Mouse (Mus musculus): ENCODE measurements around the gene Mmgt1. TPM values are rescaled to one million over a fixed set of nuclear protein-coding genes. Genes with fewer than 3 reads are reported as not detected.

Mmgt1 gene
- polyA plus RNA-seq (2012; rRNA removed) = 9.3 and 9.4 TPM in 2 replicates

- WGBS = 2% methylated on average over 44 of the region's 44 CpGs
- H3K36me3 ChIP-seq (ENCODE audit: control insufficient read depth, insufficient read depth, low read length) = no peaks in the 10 kb centered on the region
- peak within 1 kb of the TSS; percentile 97 for H3K4me3 ChIP-seq (ENCODE audit: control insufficient read depth, insufficient read depth, low read length)
- no peak for TF ChIP-seq POLR2A (IDR thresholded peaks at IDR 0.05; ENCODE audit: control insufficient read depth, extremely low read depth, insufficient read depth, low read length, poor library complexity)
- no peak for TF ChIP-seq CTCF (IDR thresholded peaks at IDR 0.05; ENCODE audit: borderline replicate concordance, control insufficient read depth, extremely low read depth, insufficient read depth, low read length, poor library complexity)
- H3K4me1 ChIP-seq (replicated peaks; ENCODE audit: control insufficient read depth, insufficient read depth, low read length) = 0 out of 2 replicates have a peak, but pooled peaks cover 2% of the 10 kb centered on the region
- no peaks in the 10 kb centered on the region for H3K27me3 ChIP-seq (ENCODE audit: control insufficient read depth, insufficient read depth, low read length)
- DNase-seq = peak; percentile 82
- no peak within 1 kb of the TSS for H3K27ac ChIP-seq (ENCODE audit: control insufficient read depth, insufficient read depth, low read length)
These were observed at the start of gene Mmgt1 for GRCm38 (mm10) chrX:56597887-56598640. TSS of gene Mmgt1 (minus strand) at chrX:56598069.

DNA sequence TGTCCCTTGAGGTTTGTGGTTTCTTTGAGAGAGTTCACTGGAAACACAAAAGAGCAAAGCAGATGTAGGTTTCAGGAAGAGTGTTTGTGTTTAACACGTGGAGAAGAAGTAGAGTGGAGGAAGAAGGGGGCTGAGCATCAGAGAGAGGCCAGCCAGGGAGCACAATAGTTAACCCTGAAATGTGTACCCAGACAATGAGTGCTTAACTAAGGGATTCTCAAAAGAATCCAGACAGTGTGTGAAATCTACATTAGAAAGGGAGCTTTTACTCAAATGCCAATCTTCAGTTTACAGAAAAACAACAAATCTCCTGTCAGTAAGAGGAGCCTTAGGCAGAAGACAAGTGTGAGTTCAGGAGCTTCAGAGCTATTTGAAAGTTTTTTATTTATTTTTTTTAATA lies 42.2 kb upstream of the Mmgt1 start:
- no peaks in the 10 kb centered on the region for H3K36me3 ChIP-seq (ENCODE audit: control insufficient read depth, insufficient read depth, low read length)
- H3K4me1 ChIP-seq (replicated peaks; ENCODE audit: control insufficient read depth, insufficient read depth, low read length) = no peaks in the 10 kb centered on the region
- no peak for TF ChIP-seq POLR2A (IDR thresholded peaks at IDR 0.05; ENCODE audit: control insufficient read depth, extremely low read depth, insufficient read depth, low read length, poor library complexity)
- TF ChIP-seq CTCF (IDR thresholded peaks at IDR 0.05; ENCODE audit: borderline replicate concordance, control insufficient read depth, extremely low read depth, insufficient read depth, low read length, poor library complexity) = no peak
- no peak overlapping the region for H3K27ac ChIP-seq (ENCODE audit: control insufficient read depth, insufficient read depth, low read length)
- DNase-seq = no peak
- no peak overlapping the region for H3K4me3 ChIP-seq (ENCODE audit: control insufficient read depth, insufficient read depth, low read length)
- 5% methylated on average over 1 of the region's 1 CpGs for WGBS
- H3K27me3 ChIP-seq (ENCODE audit: control insufficient read depth, insufficient read depth, low read length) = no peaks in the 10 kb centered on the region

DNA sequence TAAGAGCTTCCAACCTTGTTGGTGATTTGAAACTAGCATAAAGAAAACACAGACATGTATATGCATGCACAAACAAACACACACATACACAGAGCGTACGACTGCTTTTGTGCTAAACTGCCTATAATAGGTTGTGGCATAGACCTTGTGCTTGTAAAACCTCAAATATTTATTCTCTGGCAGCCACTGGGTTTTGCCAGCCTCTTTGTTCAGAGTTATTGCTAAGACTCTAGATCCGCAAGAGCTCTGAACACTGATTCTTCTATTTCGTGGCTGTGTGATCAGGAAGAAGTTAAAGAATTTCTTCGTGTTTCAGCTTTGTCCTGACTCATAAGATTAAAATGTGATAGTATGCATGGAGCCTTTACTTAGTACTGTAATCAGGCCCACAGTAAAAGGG lies 38.3 kb upstream of the Mmgt1 start:
- Histone ChIP-seq H3K27ac (ENCODE audit: control insufficient read depth, insufficient read depth, low read length) (no peak overlapping the region), H3K4me1 (replicated peaks; ENCODE audit: control insufficient read depth, insufficient read depth, low read length) (no peaks in the 10 kb centered on the region), H3K4me3 (ENCODE audit: control insufficient read depth, insufficient read depth, low read length) (no peak overlapping the region), H3K36me3 (ENCODE audit: control insufficient read depth, insufficient read depth, low read length) (no peaks in the 10 kb centered on the region), H3K27me3 (ENCODE audit: control insufficient read depth, insufficient read depth, low read length) (no peaks in the 10 kb centered on the region)
- WGBS = 93% methylated on average over 5 of the region's 5 CpGs
- TF ChIP-seq POLR2A (IDR thresholded peaks at IDR 0.05; ENCODE audit: control insufficient read depth, extremely low read depth, insufficient read depth, low read length, poor library complexity) (no peak), CTCF (IDR thresholded peaks at IDR 0.05; ENCODE audit: borderline replicate concordance, control insufficient read depth, extremely low read depth, insufficient read depth, low read length, poor library complexity) (no peak)
- no peak for DNase-seq

DNA sequence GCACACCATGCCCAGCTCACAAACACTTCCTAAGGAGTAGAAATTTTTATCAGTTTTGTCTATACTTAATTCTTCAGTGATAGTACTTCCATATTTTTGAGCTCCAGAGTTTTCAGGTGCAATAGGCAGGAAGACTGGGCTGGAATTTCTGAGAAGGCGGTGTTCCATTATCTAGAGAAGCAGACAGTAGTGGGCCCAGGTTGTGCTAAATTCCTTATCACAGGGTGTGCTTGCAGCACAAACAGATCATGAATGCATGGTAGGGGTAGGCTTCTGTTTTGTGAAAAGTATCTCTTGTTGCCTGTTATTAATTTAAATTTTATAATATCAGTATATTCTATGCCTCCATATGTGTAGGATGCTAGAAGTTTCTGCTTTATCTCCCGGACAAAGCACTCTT lies 17.4 kb upstream of the Mmgt1 start:
- H3K36me3 ChIP-seq (ENCODE audit: control insufficient read depth, insufficient read depth, low read length) = no peaks in the 10 kb centered on the region
- no peak overlapping the region for H3K4me3 ChIP-seq (ENCODE audit: control insufficient read depth, insufficient read depth, low read length)
- WGBS = 96% methylated on average over 2 of the region's 2 CpGs
- no peaks in the 10 kb centered on the region for H3K27me3 ChIP-seq (ENCODE audit: control insufficient read depth, insufficient read depth, low read length)
- TF ChIP-seq CTCF (IDR thresholded peaks at IDR 0.05; ENCODE audit: borderline replicate concordance, control insufficient read depth, extremely low read depth, insufficient read depth, low read length, poor library complexity) (no peak), POLR2A (IDR thresholded peaks at IDR 0.05; ENCODE audit: control insufficient read depth, extremely low read depth, insufficient read depth, low read length, poor library complexity) (no peak)
- no peak for DNase-seq
- H3K27ac ChIP-seq (ENCODE audit: control insufficient read depth, insufficient read depth, low read length) = no peak overlapping the region
- no peaks in the 10 kb centered on the region for H3K4me1 ChIP-seq (replicated peaks; ENCODE audit: control insufficient read depth, insufficient read depth, low read length)

GRCm38 (mm10) chrX:56610318-56610694 lies 12.4 kb upstream of the Mmgt1 start:
- no peak for TF ChIP-seq POLR2A (IDR thresholded peaks at IDR 0.05; ENCODE audit: control insufficient read depth, extremely low read depth, insufficient read depth, low read length, poor library complexity)
- TF ChIP-seq CTCF (IDR thresholded peaks at IDR 0.05; ENCODE audit: borderline replicate concordance, control insufficient read depth, extremely low read depth, insufficient read depth, low read length, poor library complexity) = no peak
- Histone ChIP-seq H3K4me3 (ENCODE audit: control insufficient read depth, insufficient read depth, low read length) (peak overlapping the region; percentile 94), H3K4me1 (replicated peaks; ENCODE audit: control insufficient read depth, insufficient read depth, low read length) (no peaks in the 10 kb centered on the region), H3K36me3 (ENCODE audit: control insufficient read depth, insufficient read depth, low read length) (no peaks in the 10 kb centered on the region), H3K27ac (ENCODE audit: control insufficient read depth, insufficient read depth, low read length) (peak overlapping the region; percentile 56), H3K27me3 (ENCODE audit: control insufficient read depth, insufficient read depth, low read length) (no peaks in the 10 kb centered on the region)
- DNase-seq = peak; percentile 18
- under 1% methylated on average over 13 of the region's 13 CpGs for WGBS

GRCm38 (mm10) chrX:56609623-56610317 lies 11.9 kb upstream of the Mmgt1 start, which contains the start of gene Slc9a6:
TSS of gene Slc9a6 (plus strand) at chrX:56609757.
- TF ChIP-seq CTCF (IDR thresholded peaks at IDR 0.05; ENCODE audit: borderline replicate concordance, control insufficient read depth, extremely low read depth, insufficient read depth, low read length, poor library complexity) (no peak), POLR2A (IDR thresholded peaks at IDR 0.05; ENCODE audit: control insufficient read depth, extremely low read depth, insufficient read depth, low read length, poor library complexity) (no peak)
- 2% methylated on average over 40 of the region's 50 CpGs for WGBS
- Histone ChIP-seq H3K27ac (ENCODE audit: control insufficient read depth, insufficient read depth, low read length) (peak within 1 kb of the TSS; percentile 56), H3K4me3 (ENCODE audit: control insufficient read depth, insufficient read depth, low read length) (peak within 1 kb of the TSS; percentile 94), H3K36me3 (ENCODE audit: control insufficient read depth, insufficient read depth, low read length) (no peaks in the 10 kb centered on the region), H3K4me1 (replicated peaks; ENCODE audit: control insufficient read depth, insufficient read depth, low read length) (no peaks in the 10 kb centered on the region), H3K27me3 (ENCODE audit: control insufficient read depth, insufficient read depth, low read length) (no peaks in the 10 kb centered on the region)
- DNase-seq = peak; percentile 76
